ENCODE assay signal across 8 mouse cellular contexts in genomic region chr11:75152603-75153557, GRCm38 (mm10). TPM values are rescaled to one million over a fixed set of nuclear protein-coding genes. Genes with fewer than 3 reads are reported as not detected.
DNase-seq lines count a peak whose midpoint lies in the region; ATAC-seq and TF ChIP-seq lines count a peak whose summit lies in the region.

No protein-coding gene starts in this region.

- WGBS in midbrain, embryonic 16.5 days = 87% methylated on average over 18 of the region's 18 CpGs
- WGBS in midbrain, embryonic 13.5 days = 84% methylated on average over 18 of the region's 18 CpGs
- WGBS in intestine, embryonic 15.5 days = 56% methylated on average over 18 of the region's 18 CpGs

- H3K4me3 ChIP-seq in midbrain, embryonic 16.5 days (ENCODE audit: low read depth, low read length) = no peak overlapping the region
- H3K4me3 ChIP-seq in midbrain, embryonic 13.5 days (replicated peaks) = no peak overlapping the region
- no peak overlapping the region for H3K4me3 ChIP-seq in cortical plate, adult 2 months (ENCODE audit: insufficient read depth, low read length)
- H3K4me3 ChIP-seq in intestine, embryonic 15.5 days (replicated peaks) = no peak overlapping the region
- peak overlapping the region; percentile 76 for H3K4me3 ChIP-seq in megakaryocyte, embryonic 14.5 days (replicated peaks)

- no peaks in the 10 kb centered on the region for H3K27me3 ChIP-seq in midbrain, embryonic 16.5 days (ENCODE audit: control insufficient read depth, insufficient read depth, low read depth, low read length)
- H3K27me3 ChIP-seq in midbrain, embryonic 13.5 days = no peaks in the 10 kb centered on the region
- H3K27me3 ChIP-seq in intestine, embryonic 15.5 days (replicated peaks) = no peaks in the 10 kb centered on the region
- H3K27me3 ChIP-seq in megakaryocyte, embryonic 14.5 days (replicated peaks) = no peaks in the 10 kb centered on the region

- DNase-seq in left cerebral cortex, postnatal 36 days (ENCODE audit: low spot score in 2 of 2) = no peak
- DNase-seq in spleen, adult 12 weeks (ENCODE audit: low spot score) = no peak

- intact Hi-C loops in left cerebral cortex, postnatal 36 days (cut with DNase I) = no loop called here

- 0 out of 2 replicates have a peak overlapping the region, but pooled peaks have one; percentile 28 for H3K27ac ChIP-seq in midbrain, embryonic 16.5 days (ENCODE audit: low read length)
- no peak overlapping the region; the same call in 1 of the 2 replicates for H3K27ac ChIP-seq in midbrain, embryonic 13.5 days
- H3K27ac ChIP-seq in cortical plate, adult 2 months (ENCODE audit: insufficient read depth, low read length) = peak overlapping the region; percentile 70
- H3K27ac ChIP-seq in intestine, embryonic 15.5 days = peak overlapping the region; percentile 63

- peaks cover under 1% of the 10 kb centered on the region for H3K4me1 ChIP-seq in midbrain, embryonic 16.5 days (ENCODE audit: control insufficient read depth, insufficient read depth, low read length)
- peaks cover 3% of the 10 kb centered on the region for H3K4me1 ChIP-seq in midbrain, embryonic 13.5 days (replicated peaks)
- H3K4me1 ChIP-seq in cortical plate, adult 2 months (ENCODE audit: control insufficient read depth, insufficient read depth, low read length) = no peaks in the 10 kb centered on the region
- H3K4me1 ChIP-seq in intestine, embryonic 15.5 days (replicated peaks) = peaks cover 35% of the 10 kb centered on the region
- H3K4me1 ChIP-seq in megakaryocyte, embryonic 14.5 days = peaks cover 40% of the 10 kb centered on the region

- no peak overlapping the region for H3K9ac ChIP-seq in midbrain, embryonic 16.5 days (ENCODE audit: low read depth, low read length)
- no peak overlapping the region for H3K9ac ChIP-seq in midbrain, embryonic 13.5 days (replicated peaks)
- no peak overlapping the region for H3K9ac ChIP-seq in intestine, embryonic 15.5 days

- no peak for TF ChIP-seq POLR2A in cortical plate, adult 2 months (IDR thresholded peaks at IDR 0.05; ENCODE audit: extremely low read depth, insufficient read depth, low read length)

- no peak for ATAC-seq in midbrain, embryonic 16.5 days
- ATAC-seq in midbrain, embryonic 13.5 days = no peak
- ATAC-seq in intestine, embryonic 15.5 days = peak; percentile 13; the same call in 1 of the 2 replicates
- ATAC-seq in erythroblast, adult 5-6 weeks (replicated peaks; ENCODE audit: low FRiP score, poor library complexity, severe bottlenecking) = no peak

- H3K4me2 ChIP-seq in midbrain, embryonic 16.5 days (ENCODE audit: low read length) = no peak overlapping the region
- no peak overlapping the region for H3K4me2 ChIP-seq in midbrain, embryonic 13.5 days (replicated peaks)
- no peak overlapping the region for H3K4me2 ChIP-seq in intestine, embryonic 15.5 days (replicated peaks)

- H3K36me3 ChIP-seq in midbrain, embryonic 16.5 days (ENCODE audit: control insufficient read depth, insufficient read depth, low read length) = no peaks in the 10 kb centered on the region
- H3K36me3 ChIP-seq in midbrain, embryonic 13.5 days = peaks cover 31% of the 10 kb centered on the region
- 0 out of 2 replicates have a peak, but pooled peaks cover 5% of the 10 kb centered on the region for H3K36me3 ChIP-seq in intestine, embryonic 15.5 days
- H3K36me3 ChIP-seq in megakaryocyte, embryonic 14.5 days (replicated peaks; ENCODE audit: low read length) = peaks cover 79% of the 10 kb centered on the region

- no peaks in the 10 kb centered on the region for H3K9me3 ChIP-seq in midbrain, embryonic 16.5 days (replicated peaks; ENCODE audit: control insufficient read depth, low read length, poor library complexity, severe bottlenecking)
- no peaks in the 10 kb centered on the region for H3K9me3 ChIP-seq in midbrain, embryonic 13.5 days
- no peaks in the 10 kb centered on the region for H3K9me3 ChIP-seq in intestine, embryonic 15.5 days
- no peaks in the 10 kb centered on the region for H3K9me3 ChIP-seq in megakaryocyte, embryonic 14.5 days

- TF ChIP-seq CTCF in cortical plate, adult 2 months (IDR thresholded peaks at IDR 0.05; ENCODE audit: extremely low read depth, insufficient read depth, low read length) = no peak

RNA-seq across cellular contexts. Expression of gene Hic1, which starts 16.4 kb away (rescaled TPM):
- 1.3 and 1.8 TPM in 2 replicates for polyA plus RNA-seq in midbrain, embryonic 16.5 days (2015; fragmentation: Nextera tagmentation; extraction: Ambion mirVana)
- polyA plus RNA-seq in midbrain, embryonic 13.5 days (2015; fragmentation: Nextera tagmentation; extraction: Ambion mirVana) = 1.2 and 2.4 TPM in 2 replicates
- polyA plus RNA-seq in cortical plate, adult 2 months (2012; rRNA removed) = 3.0 and 3.8 TPM in 2 replicates
- polyA plus RNA-seq in intestine, embryonic 15.5 days (2015; fragmentation: Nextera tagmentation; extraction: Ambion mirVana) = 20.3 and 22.0 TPM in 2 replicates
- polyA plus RNA-seq in megakaryocyte, embryonic 14.5 days (2012; ENCODE audit: insufficient read depth, low replicate concordance) = 0.41 TPM in 1 of 2 replicates, not detected in the other
- total RNA-seq in left cerebral cortex, postnatal 36 days (2021) = 1 to 10 TPM; 2.7 to 3.3 TPM
- not detected in 2 replicates for total RNA-seq in erythroblast, adult 5-6 weeks (2015; ENCODE audit: low replicate concordance)
- total RNA-seq in erythroblast, adult 5-6 weeks (2017; ENCODE audit: low replicate concordance) = not detected in 2 replicates

RNA-seq across cellular contexts. Expression of gene Ovca2, which starts 25.8 kb away (rescaled TPM):
- polyA plus RNA-seq in midbrain, embryonic 16.5 days (2015; fragmentation: Nextera tagmentation; extraction: Ambion mirVana) = 13.3 and 14.5 TPM in 2 replicates
- polyA plus RNA-seq in midbrain, embryonic 13.5 days (2015; fragmentation: Nextera tagmentation; extraction: Ambion mirVana) = 19.8 and 22.4 TPM in 2 replicates
- 19.5 and 21.4 TPM in 2 replicates for polyA plus RNA-seq in cortical plate, adult 2 months (2012; rRNA removed)
- 21.3 and 21.4 TPM in 2 replicates for polyA plus RNA-seq in intestine, embryonic 15.5 days (2015; fragmentation: Nextera tagmentation; extraction: Ambion mirVana)
- polyA plus RNA-seq in megakaryocyte, embryonic 14.5 days (2012; ENCODE audit: insufficient read depth, low replicate concordance) = 1.1 and 4.0 TPM in 2 replicates
- 10 to 100 TPM; 11.0 to 13.3 TPM for total RNA-seq in left cerebral cortex, postnatal 36 days (2021)
- 1.9 and 6.7 TPM in 2 replicates for total RNA-seq in erythroblast, adult 5-6 weeks (2015; ENCODE audit: low replicate concordance)
- total RNA-seq in erythroblast, adult 5-6 weeks (2017; ENCODE audit: low replicate concordance) = 4.6 and 5.7 TPM in 2 replicates

RNA-seq across cellular contexts. Expression of gene Dph1, which starts 38.2 kb away (rescaled TPM):
- polyA plus RNA-seq in midbrain, embryonic 16.5 days (2015; fragmentation: Nextera tagmentation; extraction: Ambion mirVana) = 12.5 and 14.0 TPM in 2 replicates
- 14.9 and 15.4 TPM in 2 replicates for polyA plus RNA-seq in midbrain, embryonic 13.5 days (2015; fragmentation: Nextera tagmentation; extraction: Ambion mirVana)
- polyA plus RNA-seq in cortical plate, adult 2 months (2012; rRNA removed) = 29.1 and 30.9 TPM in 2 replicates
- polyA plus RNA-seq in intestine, embryonic 15.5 days (2015; fragmentation: Nextera tagmentation; extraction: Ambion mirVana) = 23.4 and 23.8 TPM in 2 replicates
- polyA plus RNA-seq in megakaryocyte, embryonic 14.5 days (2012; ENCODE audit: insufficient read depth, low replicate concordance) = 19.5 and 24.9 TPM in 2 replicates
- 10 to 100 TPM; 25.3 to 25.6 TPM for total RNA-seq in left cerebral cortex, postnatal 36 days (2021)
- 0.58 and 4.2 TPM in 2 replicates for total RNA-seq in erythroblast, adult 5-6 weeks (2015; ENCODE audit: low replicate concordance)
- total RNA-seq in erythroblast, adult 5-6 weeks (2017; ENCODE audit: low replicate concordance) = 3.6 and 4.5 TPM in 2 replicates

RNA-seq across cellular contexts. Expression of gene Rtn4rl1, which starts 40.7 kb away (rescaled TPM):
- 17.8 and 19.7 TPM in 2 replicates for polyA plus RNA-seq in midbrain, embryonic 16.5 days (2015; fragmentation: Nextera tagmentation; extraction: Ambion mirVana)
- 12.4 and 12.7 TPM in 2 replicates for polyA plus RNA-seq in midbrain, embryonic 13.5 days (2015; fragmentation: Nextera tagmentation; extraction: Ambion mirVana)
- polyA plus RNA-seq in cortical plate, adult 2 months (2012; rRNA removed) = 37.9 and 40.1 TPM in 2 replicates
- polyA plus RNA-seq in intestine, embryonic 15.5 days (2015; fragmentation: Nextera tagmentation; extraction: Ambion mirVana) = 1.7 and 1.8 TPM in 2 replicates
- 0.29 TPM in 1 of 2 replicates, not detected in the other for polyA plus RNA-seq in megakaryocyte, embryonic 14.5 days (2012; ENCODE audit: insufficient read depth, low replicate concordance)
- 10 to 100 TPM; 83.5 to 88.3 TPM for total RNA-seq in left cerebral cortex, postnatal 36 days (2021)
- total RNA-seq in erythroblast, adult 5-6 weeks (2015; ENCODE audit: low replicate concordance) = not detected in 2 replicates
- not detected in 2 replicates for total RNA-seq in erythroblast, adult 5-6 weeks (2017; ENCODE audit: low replicate concordance)
